In the genomic region with DNA sequence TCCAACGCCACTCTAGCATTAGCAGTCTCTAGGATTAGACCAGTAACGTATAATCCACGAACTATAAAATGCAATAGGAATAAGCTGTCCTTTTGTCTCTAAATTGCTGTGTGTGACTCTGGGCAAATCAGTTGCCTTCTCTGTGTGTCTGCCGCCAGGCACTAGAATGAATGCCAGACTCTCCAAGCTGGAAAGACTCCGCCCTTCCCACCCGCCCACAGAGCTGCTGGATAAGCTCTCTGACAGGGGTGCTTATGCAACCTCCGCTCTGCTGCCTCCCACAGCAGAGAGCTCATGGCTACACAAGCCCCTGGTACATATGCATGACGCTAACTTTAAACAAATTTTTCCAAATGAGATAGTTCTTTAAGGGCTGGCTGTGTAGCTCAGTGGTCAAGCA, we compare ENCODE assay signal across 1 mouse cellular context.
A peak's percentile ranks its signal among the peaks of the same experiment; 100 is the strongest.
TF ChIP-seq lines count a peak whose summit lies in the region.

No protein-coding gene starts in this region.

TF ChIP-seq in myocyte, 11 proteins besides CTCF, POLR2A, EP300 and RAD21:
- TF ChIP-seq CEBPB (IDR thresholded peaks at IDR 0.05; ENCODE audit: insufficient read depth, poor library complexity, severe bottlenecking) (peak; percentile 30; the same call in 1 of the 2 replicates), TCF12 (IDR thresholded peaks at IDR 0.05; ENCODE audit: insufficient read depth, poor library complexity, severe bottlenecking) (no peak), MAX (IDR thresholded peaks at IDR 0.05; ENCODE audit: low read depth) (no peak), USF1 (IDR thresholded peaks at IDR 0.05; ENCODE audit: low read depth) (no peak), POLR2AphosphoS2 (IDR thresholded peaks at IDR 0.05; ENCODE audit: insufficient read length, low read depth) (no peak), TCF3 (IDR thresholded peaks at IDR 0.05; ENCODE audit: insufficient read length, low read depth) (no peak), REST (IDR thresholded peaks at IDR 0.05; ENCODE audit: insufficient read depth, insufficient read length) (no peak), E2F4 (IDR thresholded peaks at IDR 0.05; ENCODE audit: insufficient read depth) (no peak)
